Mouse (Mus musculus) embryonic facial prominence, embryonic 13.5 days (tissue): ENCODE results near the gene Vipas39. TPM values are rescaled to one million over a fixed set of nuclear protein-coding genes. Genes with fewer than 3 reads are reported as not detected.
"Not testable (repeated sequence)": the region's sequence is repeated elsewhere in the genome, so short reads cannot be mapped to it uniquely, and the experiment has no call there.

Experiments used
- ATAC-seq: fragments of 200-750 bp; cut with Nextera tagmentation; 2 replicates; pipeline ENCODE4 v1.8.0; 2017; ENCODE audit warnings: low read depth; ENCODE audit not compliant: insufficient number of reproducible peaks, insufficient read depth, low FRiP score, low TSS enrichment
- H3K27ac ChIP-seq: fragments of 300-500 bp; sonication (generic); 2 replicates; pipeline ENCODE4 v1.5.1; 2015; ENCODE audit warnings: moderate library complexity, mild to moderate bottlenecking, inconsistent platforms
- H3K27me3 ChIP-seq: fragments of 300-500 bp; sonication (generic); 2 replicates; pipeline ENCODE4 v1.6.1; 2015; ENCODE audit warnings: mild to moderate bottlenecking, inconsistent platforms
- H3K36me3 ChIP-seq: fragments of 300-500 bp; sonication (generic); 2 replicates; pipeline ENCODE4 v1.6.1; 2015; ENCODE audit warnings: mild to moderate bottlenecking, inconsistent platforms
- H3K4me1 ChIP-seq: fragments of 300-500 bp; sonication (generic); 2 replicates; pipeline ENCODE4 v1.6.1; 2015; ENCODE audit warnings: inconsistent platforms
- H3K4me2 ChIP-seq: fragments of 300-500 bp; sonication (generic); 2 replicates; pipeline ENCODE4 v1.6.1; 2015; ENCODE audit warnings: moderate library complexity, mild to moderate bottlenecking, inconsistent platforms
- H3K4me3 ChIP-seq: fragments of 300-500 bp; sonication (generic); 2 replicates; pipeline ENCODE4 v1.5.1; 2015; ENCODE audit warnings: mild to moderate bottlenecking, inconsistent platforms
- H3K9ac ChIP-seq: fragments of 300-500 bp; sonication (generic); 2 replicates; pipeline ENCODE4 v1.6.1; 2015; ENCODE audit warnings: mild to moderate bottlenecking, inconsistent platforms
- H3K9me3 ChIP-seq: fragments of 300-500 bp; sonication (generic); 2 replicates; pipeline ENCODE4 v1.6.1; 2016; ENCODE audit warnings: inconsistent platforms
- WGBS: fragments of 180-500 bp; shearing (Covaris S2); methylation state at CpG from one replicate; pipeline ENCODE4 v1.1.7; 2015; ENCODE audit warnings: mixed read lengths; 5-methylcytosine and 5-hydroxymethylcytosine counted together
- polyA plus RNA-seq: library from polyadenylated mRNA; unstranded; fragments of >200 nt; fragmentation: Nextera tagmentation; extraction: Ambion mirVana; gene quantifications from 2 replicates; pipeline ENCODE4 v1.2.1, GENCODE M21; 2015

The Vipas39 gene
- polyA plus RNA-seq, 1 experiment from 2014 or later, result 49.6 TPM

- no peak overlapping the region for H3K27ac ChIP-seq
- WGBS, result 75% methylated on average over 4 of the region's 4 CpGs
- no peaks in the 10 kb centered on the region for H3K9me3 ChIP-seq
- H3K27me3 ChIP-seq, result no peaks in the 10 kb centered on the region
- no peak overlapping the region for H3K4me2 ChIP-seq
- no peak overlapping the region for H3K4me3 ChIP-seq
- H3K36me3 ChIP-seq, result no peaks in the 10 kb centered on the region
- no peak overlapping the region for H3K9ac ChIP-seq
- no peak for ATAC-seq
- no peaks in the 10 kb centered on the region for H3K4me1 ChIP-seq
Measured at GRCm38 (mm10) chr12:87284268-87284667, 18.2 kb upstream of the Vipas39 start.

- H3K4me1 ChIP-seq, result no peaks in the 10 kb centered on the region
- no peak for ATAC-seq
- no peak overlapping the region for H3K27ac ChIP-seq
- 58% methylated on average over 7 of the region's 7 CpGs for WGBS
- H3K27me3 ChIP-seq, result no peaks in the 10 kb centered on the region
- H3K36me3 ChIP-seq, result no peaks in the 10 kb centered on the region
- no peak overlapping the region for H3K4me2 ChIP-seq
- no peak overlapping the region for H3K9ac ChIP-seq
- no peak overlapping the region for H3K4me3 ChIP-seq
- no peaks in the 10 kb centered on the region for H3K9me3 ChIP-seq
Measured at GRCm38 (mm10) chr12:87283706-87284105, 17.6 kb upstream of the Vipas39 start.

GRCm38 (mm10) chr12:87282743-87283142 lies 16.7 kb upstream of the Vipas39 start:
- 93% methylated on average over 4 of the region's 4 CpGs for WGBS
- H3K36me3 ChIP-seq, result no peaks in the 10 kb centered on the region
- no peak for ATAC-seq

GRCm38 (mm10) chr12:87281766-87282165 lies 15.7 kb upstream of the Vipas39 start:
- peaks cover 2% of the 10 kb centered on the region for H3K36me3 ChIP-seq
- ATAC-seq, result no peak
- no peaks in the 10 kb centered on the region for H3K9me3 ChIP-seq
- peaks cover 5% of the 10 kb centered on the region; the same call in 1 of the 2 replicates for H3K4me1 ChIP-seq
- no peaks in the 10 kb centered on the region for H3K27me3 ChIP-seq
- H3K27ac ChIP-seq, result no peak overlapping the region
- no peak overlapping the region for H3K4me2 ChIP-seq
- H3K9ac ChIP-seq, result no peak overlapping the region
- WGBS, result 96% methylated on average over 1 of the region's 1 CpGs
- no peak overlapping the region for H3K4me3 ChIP-seq

More at GRCm38 (mm10) chr12:87282743-87283142, 16.7 kb upstream of the Vipas39 start:
- no peak overlapping the region for H3K4me2 ChIP-seq
- no peaks in the 10 kb centered on the region for H3K9me3 ChIP-seq
- peaks cover 5% of the 10 kb centered on the region; the same call in 1 of the 2 replicates for H3K4me1 ChIP-seq
- no peaks in the 10 kb centered on the region for H3K27me3 ChIP-seq
- H3K4me3 ChIP-seq, result no peak overlapping the region
- no peak overlapping the region for H3K27ac ChIP-seq
- H3K9ac ChIP-seq, result no peak overlapping the region

GRCm38 (mm10) chr12:87279879-87280278 lies 13.8 kb upstream of the Vipas39 start:
- no peaks in the 10 kb centered on the region for H3K27me3 ChIP-seq
- no peaks in the 10 kb centered on the region for H3K9me3 ChIP-seq
- peaks cover 20% of the 10 kb centered on the region for H3K36me3 ChIP-seq
- WGBS, result 42% methylated on average over 14 of the region's 14 CpGs
- H3K4me2 ChIP-seq, result no peak overlapping the region
- no peak overlapping the region for H3K27ac ChIP-seq
- H3K9ac ChIP-seq, result no peak overlapping the region
- no peak for ATAC-seq
- peaks cover 5% of the 10 kb centered on the region; the same call in 1 of the 2 replicates for H3K4me1 ChIP-seq
- H3K4me3 ChIP-seq, result no peak overlapping the region

- Histone ChIP-seq H3K4me1 (peaks cover 5% of the 10 kb centered on the region; the same call in 1 of the 2 replicates), H3K9me3 (no peaks in the 10 kb centered on the region), H3K4me3 (no peak overlapping the region), H3K36me3 (peaks cover 26% of the 10 kb centered on the region), H3K9ac (no peak overlapping the region), H3K27ac (no peak overlapping the region), H3K4me2 (no peak overlapping the region), H3K27me3 (no peaks in the 10 kb centered on the region)
- WGBS, result 79% methylated on average over 3 of the region's 3 CpGs
- peak; percentile 20; the same call in 1 of the 2 replicates for ATAC-seq
Measured at GRCm38 (mm10) chr12:87279350-87279749, 13.3 kb upstream of the Vipas39 start.

- H3K36me3 ChIP-seq, result peaks cover 37% of the 10 kb centered on the region
- no peak for ATAC-seq
- H3K4me3 ChIP-seq, result no peak overlapping the region
- H3K4me1 ChIP-seq, result peaks cover 5% of the 10 kb centered on the region; the same call in 1 of the 2 replicates
- H3K4me2 ChIP-seq, result no peak overlapping the region
- WGBS, result 24% methylated on average over 6 of the region's 6 CpGs
- H3K27ac ChIP-seq, result no peak overlapping the region
- H3K9me3 ChIP-seq, result no peaks in the 10 kb centered on the region
- no peak overlapping the region for H3K9ac ChIP-seq
- no peaks in the 10 kb centered on the region for H3K27me3 ChIP-seq
Measured at GRCm38 (mm10) chr12:87278118-87278730, 12.2 kb upstream of the Vipas39 start.

GRCm38 (mm10) chr12:87277251-87277650 lies 11.2 kb upstream of the Vipas39 start:
- H3K9me3 ChIP-seq, H3K4me1 ChIP-seq, H3K27me3 ChIP-seq, H3K9ac ChIP-seq, H3K4me2 ChIP-seq, ATAC-seq, H3K4me3 ChIP-seq, H3K27ac ChIP-seq: not testable (repeated sequence)
- peaks cover 47% of the 10 kb centered on the region for H3K36me3 ChIP-seq
- WGBS, result 89% methylated on average over 4 of the region's 4 CpGs

- no peak overlapping the region for H3K27ac ChIP-seq
- no peak overlapping the region for H3K4me3 ChIP-seq
- H3K9me3 ChIP-seq, result no peaks in the 10 kb centered on the region
- no peaks in the 10 kb centered on the region for H3K27me3 ChIP-seq
- peaks cover 5% of the 10 kb centered on the region; the same call in 1 of the 2 replicates for H3K4me1 ChIP-seq
- no peak for ATAC-seq
- 89% methylated on average over 9 of the region's 9 CpGs for WGBS
- H3K9ac ChIP-seq, result no peak overlapping the region
- no peak overlapping the region for H3K4me2 ChIP-seq
- peaks cover 68% of the 10 kb centered on the region for H3K36me3 ChIP-seq
Measured at GRCm38 (mm10) chr12:87274853-87275831, 9.1 kb upstream of the Vipas39 start.

GRCm38 (mm10) chr12:87267682-87268081 lies 1.6 kb upstream of the Vipas39 start:
- peak overlapping the region; percentile 84 for H3K4me2 ChIP-seq
- H3K9me3 ChIP-seq, result no peaks in the 10 kb centered on the region
- H3K4me3 ChIP-seq, result peak overlapping the region; percentile 71
- peak overlapping the region; percentile 89 for H3K9ac ChIP-seq
- H3K36me3 ChIP-seq, result peaks cover 45% of the 10 kb centered on the region
- H3K4me1 ChIP-seq, result peaks cover 17% of the 10 kb centered on the region
- no peaks in the 10 kb centered on the region for H3K27me3 ChIP-seq
- 25% methylated on average over 4 of the region's 4 CpGs for WGBS
- no peak for ATAC-seq
- no peak overlapping the region for H3K27ac ChIP-seq

- Histone ChIP-seq H3K4me2 (peak overlapping the region; percentile 84), H3K4me3 (peak overlapping the region; percentile 71), H3K4me1 (peaks cover 17% of the 10 kb centered on the region), H3K9me3 (no peaks in the 10 kb centered on the region), H3K27ac (peak overlapping the region; percentile 87), H3K9ac (peak overlapping the region; percentile 89), H3K27me3 (no peaks in the 10 kb centered on the region), H3K36me3 (peaks cover 44% of the 10 kb centered on the region)
- WGBS, result under 1% methylated on average over 31 of the region's 31 CpGs
- peak; percentile 68 for ATAC-seq
Measured at GRCm38 (mm10) chr12:87266827-87267603, 959 bp upstream of the Vipas39 start.
